Mouse (Mus musculus): ENCODE results near the gene Zdhhc5. TPM values are rescaled to one million over a fixed set of nuclear protein-coding genes. Genes with fewer than 3 reads are reported as not detected.

Zdhhc5 gene
- total and polyA plus RNA-seq, 3 experiments, result 29.3 to 42.9 TPM; not detected in 1

DNA sequence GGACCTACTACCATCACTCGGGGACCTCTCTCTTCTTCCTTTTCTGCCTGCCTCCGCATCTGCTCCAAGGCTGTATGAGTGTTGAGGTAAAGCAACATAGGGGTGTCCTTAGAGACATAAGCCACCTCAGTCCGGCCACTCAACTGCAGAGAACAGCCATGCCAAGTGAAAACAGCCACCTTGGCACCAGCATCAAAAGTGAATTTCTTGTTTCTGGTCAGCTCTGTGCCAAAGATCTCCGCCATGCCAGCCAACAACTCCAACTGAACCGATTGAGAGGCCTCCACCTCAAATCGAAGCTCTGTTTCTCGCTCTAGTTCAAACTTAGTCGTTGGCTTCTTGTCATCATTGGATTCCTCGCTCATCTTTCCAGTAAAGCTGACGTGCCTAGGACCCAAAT, 10.8 kb upstream of the Zdhhc5 start:
- Histone ChIP-seq H3K4me1 (ENCODE audit: control insufficient read depth in 1 of 2, insufficient read depth in 2 of 2, low read length in 2 of 2) (peaks cover 12 to 17% of the 10 kb centered on the region in 2 experiments), H3K27me3 (ENCODE audit: control insufficient read depth in 1 of 2, insufficient read depth in 2 of 2, low read length in 2 of 2) (no peaks in the 10 kb centered on the region), H3K4me3 (ENCODE audit: control insufficient read depth in 1 of 2, insufficient read depth in 1 of 2, low read depth in 2 of 2, low read length in 2 of 2) (no peak overlapping the region; a peak in 1 of 4 replicates), H3K36me3 (ENCODE audit: control insufficient read depth in 1 of 2, insufficient read depth in 2 of 2, low read length in 2 of 2) (peaks cover 5 to 39% of the 10 kb centered on the region in 2 experiments; a peak in 3 of 4 replicates), H3K9me3 (replicated peaks; ENCODE audit: insufficient read depth, low read length) (no peaks in the 10 kb centered on the region), H3K9ac (ENCODE audit: control insufficient read depth, low read depth, low read length, poor library complexity, severe bottlenecking) (no peak overlapping the region), H3K27ac (ENCODE audit: control insufficient read depth, low read depth, low read length) (no peak overlapping the region), H3K79me2 (ENCODE audit: control insufficient read depth, insufficient read depth, low read length, poor library complexity) (peaks cover 27% of the 10 kb centered on the region)
- no peak for TF ChIP-seq HCFC1 (IDR thresholded peaks at IDR 0.05; ENCODE audit: low read depth, low read length)
- no peak for TF ChIP-seq E2F4 (IDR thresholded peaks at IDR 0.05; ENCODE audit: borderline replicate concordance, low read depth, low read length)
- no peak for TF ChIP-seq CHD1 (IDR thresholded peaks at IDR 0.05; ENCODE audit: low read depth, low read length)
- no peak for TF ChIP-seq ETS1 (IDR thresholded peaks at IDR 0.05; ENCODE audit: low read depth, low read length)
- TF ChIP-seq SMC3 (IDR thresholded peaks at IDR 0.05; ENCODE audit: low read depth, low read length), result no peak
- no peak for TF ChIP-seq POLR2AphosphoS2 (IDR thresholded peaks at IDR 0.05; ENCODE audit: low read length)
- TF ChIP-seq MAFK (IDR thresholded peaks at IDR 0.05; ENCODE audit: borderline replicate concordance, low read depth, low read length), result no peak
- DNase-seq (ENCODE audit: low read depth, low spot score), result no peak

GRCm38 (mm10) chr2:84723856-84724255, 8.9 kb upstream of the Zdhhc5 start:
- no peak for DNase-seq (ENCODE audit: low read depth, low spot score)
- TF ChIP-seq POLR2AphosphoS5 (IDR thresholded peaks at IDR 0.05; ENCODE audit: borderline replicate concordance, low read depth, low read length) (no peak), TAL1 (IDR thresholded peaks at IDR 0.05; ENCODE audit: low read length) (no peak), MXI1 (IDR thresholded peaks at IDR 0.05; ENCODE audit: low read depth, low read length) (no peak), MYB (IDR thresholded peaks at IDR 0.05; ENCODE audit: low read depth, low read length) (no peak), CTCF (IDR thresholded peaks at IDR 0.05 in 2 of 3, conservative IDR thresholded peaks at IDR 0.05 in 1 of 3; ENCODE audit: control insufficient read depth in 1 of 3, insufficient read depth in 1 of 3, low read depth in 2 of 3, low read length in 3 of 3, poor library complexity in 1 of 3, severe bottlenecking in 1 of 3) (no peak), EP300 (IDR thresholded peaks at IDR 0.05; ENCODE audit: low read depth in 1 of 2, low read length in 2 of 2) (no peak), UBTF (IDR thresholded peaks at IDR 0.05; ENCODE audit: borderline replicate concordance, insufficient read depth, low read depth, low read length) (no peak)
- Histone ChIP-seq H3K36me3 (ENCODE audit: control insufficient read depth in 1 of 2, insufficient read depth in 2 of 2, low read length in 2 of 2) (peaks cover 5 to 39% of the 10 kb centered on the region in 2 experiments; a peak in 3 of 4 replicates), H3K4me3 (ENCODE audit: control insufficient read depth in 1 of 2, insufficient read depth in 1 of 2, low read depth in 2 of 2, low read length in 2 of 2) (no peak overlapping the region), H3K79me2 (ENCODE audit: control insufficient read depth, insufficient read depth, low read length, poor library complexity) (peaks cover 27% of the 10 kb centered on the region), H3K9ac (ENCODE audit: control insufficient read depth, low read depth, low read length, poor library complexity, severe bottlenecking) (no peak overlapping the region), H3K27me3 (ENCODE audit: control insufficient read depth in 1 of 2, insufficient read depth in 2 of 2, low read length in 2 of 2) (no peaks in the 10 kb centered on the region), H3K4me1 (ENCODE audit: control insufficient read depth in 1 of 2, insufficient read depth in 2 of 2, low read length in 2 of 2) (peaks cover 12 to 17% of the 10 kb centered on the region in 2 experiments), H3K9me3 (replicated peaks; ENCODE audit: insufficient read depth, low read length) (no peaks in the 10 kb centered on the region), H3K27ac (ENCODE audit: control insufficient read depth, low read depth, low read length) (no peak overlapping the region)

- no peaks in the 10 kb centered on the region for H3K9me3 ChIP-seq (replicated peaks; ENCODE audit: insufficient read depth, low read length)
- H3K79me2 ChIP-seq (ENCODE audit: control insufficient read depth, insufficient read depth, low read length, poor library complexity), result peaks cover 19% of the 10 kb centered on the region
- H3K27ac ChIP-seq (ENCODE audit: control insufficient read depth, low read depth, low read length), result peak overlapping the region; percentile 26; the same call in 1 of the 2 replicates
- peaks cover 9 to 20% of the 10 kb centered on the region in 2 experiments for H3K4me1 ChIP-seq (ENCODE audit: control insufficient read depth in 1 of 2, insufficient read depth in 2 of 2, low read length in 2 of 2)
- DNase-seq (ENCODE audit: low read depth, low spot score), result peak; percentile 45
- H3K27me3 ChIP-seq (ENCODE audit: control insufficient read depth in 1 of 2, insufficient read depth in 2 of 2, low read length in 2 of 2), result no peaks in the 10 kb centered on the region
- H3K4me3 ChIP-seq (ENCODE audit: control insufficient read depth in 1 of 2, insufficient read depth in 1 of 2, low read depth in 2 of 2, low read length in 2 of 2), result no peak overlapping the region
- TF ChIP-seq HCFC1 (IDR thresholded peaks at IDR 0.05; ENCODE audit: low read depth, low read length), result no peak
- TF ChIP-seq SIN3A (IDR thresholded peaks at IDR 0.05; ENCODE audit: low read length), result peak; percentile 10; the same call in 1 of the 2 replicates
- TF ChIP-seq TCF12 (IDR thresholded peaks at IDR 0.05; ENCODE audit: low read depth, low read length), result 0 out of 2 replicates have a peak, but pooled peaks have one; percentile 18
- peak; percentile 65 for TF ChIP-seq GATA1 (IDR thresholded peaks at IDR 0.05; ENCODE audit: low read depth, low read length)
- no peak for TF ChIP-seq MAFK (IDR thresholded peaks at IDR 0.05; ENCODE audit: borderline replicate concordance, low read depth, low read length)
- peak in 1 of 2 experiments; percentile 31; a peak in 1 of 4 replicates for TF ChIP-seq EP300 (IDR thresholded peaks at IDR 0.05; ENCODE audit: low read depth in 1 of 2, low read length in 2 of 2)
- no peak overlapping the region for H3K9ac ChIP-seq (ENCODE audit: control insufficient read depth, low read depth, low read length, poor library complexity, severe bottlenecking)
- peaks cover 5 to 42% of the 10 kb centered on the region in 2 experiments; a peak in 3 of 4 replicates for H3K36me3 ChIP-seq (ENCODE audit: control insufficient read depth in 1 of 2, insufficient read depth in 2 of 2, low read length in 2 of 2)
Observed at GRCm38 (mm10) chr2:84721182-84721581, 6.2 kb upstream of the Zdhhc5 start.
